Mouse (Mus musculus) kidney, adult 2 months (tissue): ENCODE results near the gene Adam1a.

Source experiments
- CTCF ChIP-seq: fragments of 200-500 bp; conservative IDR thresholded peaks from 2 replicates; pipeline ENCODE4 v1.5.1; 2011; ENCODE audit warnings: low read depth, mild to moderate bottlenecking, control low read depth, low read length, moderate library complexity, mixed read lengths; ENCODE audit not compliant: insufficient read depth, insufficient read length
- POLR2A ChIP-seq: fragments of 200-500 bp; IDR thresholded peaks from one replicate; pipeline ENCODE4 v1.6.1; 2011; ENCODE audit warnings: low read depth, low read length, control low read depth

- TF ChIP-seq CTCF, result no peak
- no peak for TF ChIP-seq POLR2A
Observed at GRCm38 (mm10) chr5:121574145-121574544, 28.9 kb upstream of the Adam1a start.
